Mouse (Mus musculus): ENCODE data around the gene Tmco4. TPM values are rescaled to one million over a fixed set of nuclear protein-coding genes. Genes with fewer than 3 reads are reported as not detected.

Tmco4 gene
- polyA plus RNA-seq, 1 experiment from 2014 or later, result 1.8 TPM

DNA sequence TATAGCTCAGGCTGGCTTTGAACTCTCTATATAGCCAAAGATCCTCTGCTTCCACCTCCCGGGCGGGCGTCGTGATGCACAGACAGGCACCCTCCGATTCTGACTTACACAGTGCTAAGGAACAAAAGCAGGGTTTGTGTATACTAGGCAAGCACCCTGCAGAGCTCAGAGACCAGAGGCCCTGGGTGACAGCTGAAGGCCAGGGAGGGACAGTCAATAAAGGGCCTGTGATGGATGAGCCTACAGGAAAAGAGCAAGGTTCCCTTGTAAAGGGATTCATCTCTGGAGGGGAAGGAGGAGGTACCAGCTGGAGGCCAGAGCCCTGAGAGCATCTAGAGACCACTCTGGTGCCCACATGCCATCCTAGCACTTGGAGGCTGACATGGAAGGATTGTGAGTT is 80.7 kb downstream of the Tmco4 start:
- WGBS, result 32% methylated on average over 5 of the region's 5 CpGs
- no peak overlapping the region for H3K9ac ChIP-seq (ENCODE audit: low read depth, low read length)
- no peak overlapping the region for H3K4me2 ChIP-seq (ENCODE audit: low read length)
- no peak overlapping the region for H3K4me3 ChIP-seq (ENCODE audit: low read length)
- H3K9me3 ChIP-seq (ENCODE audit: control insufficient read depth, low read length), result no peaks in the 10 kb centered on the region
- H3K27ac ChIP-seq (ENCODE audit: low read depth, low read length), result no peak overlapping the region
- no peaks in the 10 kb centered on the region for H3K36me3 ChIP-seq (ENCODE audit: control insufficient read depth, insufficient read depth, low read length)
- ATAC-seq, result no peak
- peaks cover 6% of the 10 kb centered on the region for H3K27me3 ChIP-seq (replicated peaks; ENCODE audit: control insufficient read depth, insufficient read depth, low read length)
- H3K4me1 ChIP-seq (ENCODE audit: control insufficient read depth, insufficient read depth, low read depth, low read length), result peaks cover 20% of the 10 kb centered on the region

DNA sequence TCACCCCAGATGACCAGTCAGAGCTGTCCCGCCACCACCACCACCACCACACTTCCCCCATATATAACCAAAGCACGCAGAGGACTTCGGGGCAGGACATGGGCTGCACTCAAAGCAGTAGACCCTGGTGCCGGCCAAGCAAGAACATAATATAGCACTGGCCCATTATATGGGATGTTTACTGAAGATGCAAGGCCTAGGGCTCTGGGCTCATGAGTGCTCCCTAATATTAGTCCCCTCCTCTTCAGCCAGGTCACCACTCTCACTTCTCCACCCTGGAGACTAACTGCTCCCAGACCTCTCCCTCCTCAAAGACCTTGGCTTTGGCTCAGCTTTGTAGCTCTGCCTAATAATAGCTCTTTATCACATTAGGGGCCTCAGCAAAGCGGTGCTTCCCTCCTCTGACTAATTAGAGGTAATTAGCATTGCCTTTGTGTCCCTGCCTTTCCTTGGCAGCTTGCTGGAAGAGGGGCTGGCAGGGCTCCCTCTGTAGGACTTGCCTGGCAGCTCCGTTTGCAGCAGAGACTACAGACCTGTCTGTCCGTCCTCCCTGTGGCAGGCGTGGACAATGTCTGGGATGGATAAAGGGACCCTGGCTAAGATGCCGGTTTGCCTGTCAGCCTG is 81.7 kb downstream of the Tmco4 start:
- Histone ChIP-seq H3K36me3 (ENCODE audit: control insufficient read depth, insufficient read depth, low read length) (no peaks in the 10 kb centered on the region), H3K4me1 (ENCODE audit: control insufficient read depth, insufficient read depth, low read depth, low read length) (peaks cover 20% of the 10 kb centered on the region), H3K27me3 (replicated peaks; ENCODE audit: control insufficient read depth, insufficient read depth, low read length) (peaks cover 9% of the 10 kb centered on the region), H3K4me2 (ENCODE audit: low read length) (no peak overlapping the region), H3K4me3 (ENCODE audit: low read length) (no peak overlapping the region), H3K9ac (ENCODE audit: low read depth, low read length) (no peak overlapping the region; the same call in 1 of the 2 replicates), H3K9me3 (ENCODE audit: control insufficient read depth, low read length) (no peaks in the 10 kb centered on the region), H3K27ac (ENCODE audit: low read depth, low read length) (peak overlapping the region; percentile 59)
- WGBS, result 38% methylated on average over 9 of the region's 9 CpGs
- ATAC-seq, result peak; percentile 82

DNA sequence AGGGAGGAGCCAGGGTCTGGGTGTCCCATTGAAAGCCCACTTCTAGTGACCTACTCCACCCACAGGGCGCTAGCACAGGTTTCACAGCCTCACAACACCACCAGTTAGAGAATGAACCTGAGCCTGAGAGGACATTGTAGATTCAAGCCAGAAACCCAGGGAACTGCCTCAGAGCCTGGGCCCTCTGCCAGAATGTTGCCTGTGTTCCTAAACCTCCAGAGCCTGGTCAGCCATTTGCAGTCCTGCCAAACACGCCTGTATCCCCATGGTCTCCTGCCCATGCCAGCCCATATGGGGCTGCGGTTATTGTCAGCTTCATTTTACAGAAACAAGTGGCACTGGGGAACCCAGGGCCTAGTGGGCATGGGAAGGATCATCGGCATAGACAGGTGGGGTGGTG is 82.6 kb downstream of the Tmco4 start:
- no peaks in the 10 kb centered on the region for H3K36me3 ChIP-seq (ENCODE audit: control insufficient read depth, insufficient read depth, low read length)
- no peak overlapping the region for H3K4me3 ChIP-seq (ENCODE audit: low read length)
- H3K4me1 ChIP-seq (ENCODE audit: control insufficient read depth, insufficient read depth, low read depth, low read length), result peaks cover 20% of the 10 kb centered on the region
- 63% methylated on average over 4 of the region's 4 CpGs for WGBS
- no peaks in the 10 kb centered on the region for H3K9me3 ChIP-seq (ENCODE audit: control insufficient read depth, low read length)
- peak overlapping the region; percentile 39; the same call in 1 of the 2 replicates for H3K27ac ChIP-seq (ENCODE audit: low read depth, low read length)
- peak; percentile 25 for ATAC-seq
- H3K9ac ChIP-seq (ENCODE audit: low read depth, low read length), result no peak overlapping the region
- peaks cover 9% of the 10 kb centered on the region for H3K27me3 ChIP-seq (replicated peaks; ENCODE audit: control insufficient read depth, insufficient read depth, low read length)
- no peak overlapping the region for H3K4me2 ChIP-seq (ENCODE audit: low read length)

DNA sequence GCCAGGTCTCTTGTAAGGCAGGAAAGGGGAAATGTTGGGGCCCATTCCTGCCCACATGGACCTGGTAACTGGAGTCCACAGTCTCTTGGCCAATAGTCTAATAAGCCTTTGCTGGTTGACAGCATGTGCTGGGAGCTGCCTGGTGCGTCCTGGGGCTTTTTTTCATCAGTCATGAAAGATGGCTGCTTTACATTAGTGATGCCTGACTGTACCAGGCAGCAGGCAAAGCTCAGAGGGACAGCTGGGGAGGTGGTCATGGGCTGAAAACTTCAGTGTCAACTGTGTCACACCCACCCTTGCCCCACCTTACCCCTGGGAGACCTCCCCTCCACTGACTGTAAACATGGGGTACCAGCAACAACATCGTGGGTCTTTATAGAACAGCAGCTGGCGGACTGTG is 83.1 kb downstream of the Tmco4 start:
- Histone ChIP-seq H3K27ac (ENCODE audit: low read depth, low read length) (peak overlapping the region; percentile 37; the same call in 1 of the 2 replicates), H3K9me3 (ENCODE audit: control insufficient read depth, low read length) (no peaks in the 10 kb centered on the region), H3K36me3 (ENCODE audit: control insufficient read depth, insufficient read depth, low read length) (no peaks in the 10 kb centered on the region), H3K9ac (ENCODE audit: low read depth, low read length) (no peak overlapping the region), H3K4me2 (ENCODE audit: low read length) (no peak overlapping the region), H3K4me3 (ENCODE audit: low read length) (no peak overlapping the region), H3K27me3 (replicated peaks; ENCODE audit: control insufficient read depth, insufficient read depth, low read length) (peaks cover 9% of the 10 kb centered on the region), H3K4me1 (ENCODE audit: control insufficient read depth, insufficient read depth, low read depth, low read length) (peaks cover 20% of the 10 kb centered on the region)
- 51% methylated on average over 3 of the region's 3 CpGs for WGBS
- ATAC-seq, result 0 out of 2 replicates have a peak, but pooled peaks have one; percentile 5

DNA sequence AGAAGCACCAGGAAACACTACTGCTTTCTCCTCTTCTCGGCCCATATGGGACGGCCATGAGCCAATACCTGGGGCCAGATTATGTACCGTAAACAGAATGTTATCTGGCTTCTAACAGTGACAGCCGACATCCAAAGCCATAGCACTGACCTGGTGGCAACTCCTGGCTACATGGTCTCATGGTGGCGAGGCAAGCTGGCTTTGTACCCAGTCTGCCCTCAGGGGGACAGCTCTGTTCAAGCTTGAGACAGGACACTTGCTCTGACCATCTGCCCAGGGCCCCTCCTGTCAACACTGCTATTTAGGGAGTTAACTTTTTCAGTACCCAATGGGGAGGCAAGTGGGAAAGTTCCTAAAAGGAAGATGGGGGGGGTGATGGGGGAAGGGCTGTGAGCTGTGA is 84.6 kb downstream of the Tmco4 start:
- Histone ChIP-seq H3K27me3 (replicated peaks; ENCODE audit: control insufficient read depth, insufficient read depth, low read length) (peaks cover 9% of the 10 kb centered on the region), H3K4me3 (ENCODE audit: low read length) (no peak overlapping the region), H3K9ac (ENCODE audit: low read depth, low read length) (no peak overlapping the region), H3K36me3 (ENCODE audit: control insufficient read depth, insufficient read depth, low read length) (no peaks in the 10 kb centered on the region), H3K4me1 (ENCODE audit: control insufficient read depth, insufficient read depth, low read depth, low read length) (peaks cover 20% of the 10 kb centered on the region), H3K27ac (ENCODE audit: low read depth, low read length) (no peak overlapping the region), H3K4me2 (ENCODE audit: low read length) (no peak overlapping the region), H3K9me3 (ENCODE audit: control insufficient read depth, low read length) (no peaks in the 10 kb centered on the region)
- WGBS, result 68% methylated on average over 5 of the region's 5 CpGs
- no peak for ATAC-seq

DNA sequence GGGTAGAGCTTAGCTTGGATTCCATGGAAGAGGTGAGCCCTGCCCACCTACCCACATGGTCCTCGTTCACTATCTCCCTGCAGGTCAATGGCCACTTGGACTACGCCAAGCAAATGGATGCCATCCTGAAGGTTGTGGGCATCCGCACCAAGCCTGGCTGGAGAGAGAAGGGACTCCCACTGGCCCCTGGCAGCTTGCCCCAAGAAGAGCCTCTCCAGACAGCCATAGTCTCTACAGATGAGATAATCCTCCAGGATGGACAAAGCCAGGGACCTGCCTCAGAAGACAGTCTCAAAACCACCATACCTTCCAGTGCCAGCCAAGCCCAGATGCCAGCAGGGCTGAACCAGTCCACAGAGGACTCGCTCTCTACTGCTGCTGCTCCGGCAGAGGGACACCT is 85.3 kb downstream of the Tmco4 start:
- Histone ChIP-seq H3K4me3 (ENCODE audit: low read length) (no peak overlapping the region), H3K27ac (ENCODE audit: low read depth, low read length) (no peak overlapping the region), H3K9me3 (ENCODE audit: control insufficient read depth, low read length) (no peaks in the 10 kb centered on the region), H3K36me3 (ENCODE audit: control insufficient read depth, insufficient read depth, low read length) (no peaks in the 10 kb centered on the region), H3K4me1 (ENCODE audit: control insufficient read depth, insufficient read depth, low read depth, low read length) (peaks cover 17% of the 10 kb centered on the region), H3K9ac (ENCODE audit: low read depth, low read length) (no peak overlapping the region), H3K4me2 (ENCODE audit: low read length) (no peak overlapping the region), H3K27me3 (replicated peaks; ENCODE audit: control insufficient read depth, insufficient read depth, low read length) (peaks cover 9% of the 10 kb centered on the region)
- ATAC-seq, result no peak
- WGBS, result 87% methylated on average over 5 of the region's 5 CpGs

DNA sequence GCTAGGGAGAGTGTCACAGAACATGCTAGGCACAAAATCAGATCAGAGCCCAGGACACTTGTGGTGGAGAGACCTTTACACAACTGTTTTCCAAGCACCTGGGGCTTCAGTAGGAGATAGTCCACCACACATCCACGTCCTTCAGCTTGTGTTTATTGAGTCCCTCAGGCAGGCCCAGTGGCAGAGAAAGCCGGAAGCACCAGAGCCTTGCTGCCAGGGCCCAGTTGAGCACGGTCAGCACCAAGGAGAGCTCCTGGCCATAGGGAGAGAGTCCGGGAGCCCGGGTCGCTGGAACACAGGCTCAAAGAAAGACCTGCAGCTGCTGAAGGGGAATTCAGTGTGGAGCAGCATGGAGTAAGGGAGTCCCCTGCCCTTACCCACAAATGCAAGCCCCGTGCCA is 86.9 kb downstream of the Tmco4 start:
- Histone ChIP-seq H3K27ac (ENCODE audit: low read depth, low read length) (no peak overlapping the region), H3K4me3 (ENCODE audit: low read length) (no peak overlapping the region), H3K9me3 (ENCODE audit: control insufficient read depth, low read length) (no peaks in the 10 kb centered on the region), H3K9ac (ENCODE audit: low read depth, low read length) (no peak overlapping the region), H3K36me3 (ENCODE audit: control insufficient read depth, insufficient read depth, low read length) (no peaks in the 10 kb centered on the region), H3K4me2 (ENCODE audit: low read length) (no peak overlapping the region), H3K27me3 (replicated peaks; ENCODE audit: control insufficient read depth, insufficient read depth, low read length) (peaks cover 9% of the 10 kb centered on the region), H3K4me1 (ENCODE audit: control insufficient read depth, insufficient read depth, low read depth, low read length) (peaks cover 9% of the 10 kb centered on the region)
- no peak for ATAC-seq
- 9% methylated on average over 7 of the region's 7 CpGs for WGBS

DNA sequence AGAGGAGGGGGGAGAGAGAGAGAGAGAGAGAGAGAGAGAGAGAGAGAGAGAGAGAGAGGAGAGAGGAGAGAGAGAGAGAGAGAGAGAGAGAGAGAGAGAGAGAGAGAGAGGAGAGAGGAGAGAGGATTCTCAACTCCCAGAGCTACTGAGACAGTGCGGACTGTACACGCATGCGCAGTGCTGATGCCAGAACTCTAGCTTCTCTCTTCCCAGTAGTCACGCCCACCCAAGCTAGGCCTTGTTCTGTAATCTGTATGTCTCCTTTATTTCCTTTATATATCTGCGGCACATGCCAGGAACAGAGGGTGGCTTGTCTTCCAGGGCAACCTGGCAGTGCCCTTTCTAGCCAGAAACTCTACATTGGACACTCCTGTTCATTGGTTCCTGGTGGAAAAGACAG is 92.1 kb downstream of the Tmco4 start:
- H3K27ac ChIP-seq (ENCODE audit: low read depth, low read length), result no peak overlapping the region
- no peak overlapping the region for H3K4me2 ChIP-seq (ENCODE audit: low read length)
- 91% methylated on average over 5 of the region's 5 CpGs for WGBS
- no peak overlapping the region for H3K9ac ChIP-seq (ENCODE audit: low read depth, low read length)
- H3K27me3 ChIP-seq (replicated peaks; ENCODE audit: control insufficient read depth, insufficient read depth, low read length), result peaks cover 3% of the 10 kb centered on the region; the same call in 1 of the 2 replicates
- no peaks in the 10 kb centered on the region for H3K36me3 ChIP-seq (ENCODE audit: control insufficient read depth, insufficient read depth, low read length)
- 0 out of 2 replicates have a peak, but pooled peaks cover 2% of the 10 kb centered on the region for H3K9me3 ChIP-seq (ENCODE audit: control insufficient read depth, low read length)
- ATAC-seq, result no peak
- H3K4me3 ChIP-seq (ENCODE audit: low read length), result no peak overlapping the region
- H3K4me1 ChIP-seq (ENCODE audit: control insufficient read depth, insufficient read depth, low read depth, low read length), result no peaks in the 10 kb centered on the region

DNA sequence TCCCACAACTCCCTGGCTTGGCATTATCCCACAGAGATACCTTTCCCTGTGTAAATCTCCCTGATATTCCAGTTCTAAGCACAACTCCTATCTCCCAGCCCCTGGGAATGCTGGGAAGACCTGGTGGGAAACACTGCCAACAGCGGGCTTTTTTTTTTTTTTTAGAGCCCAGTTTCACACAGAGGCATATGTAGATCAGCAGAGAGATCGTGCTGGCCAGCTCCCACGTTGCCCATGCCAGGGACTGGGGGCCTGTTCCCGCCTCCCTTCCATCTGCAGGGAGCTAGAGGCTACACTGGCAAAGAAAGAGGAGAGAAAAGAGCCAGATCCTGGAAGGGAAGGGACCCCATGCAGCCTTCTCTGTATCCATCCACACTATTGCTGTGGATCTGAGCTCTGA is 95.6 kb downstream of the Tmco4 start:
- H3K4me1 ChIP-seq (ENCODE audit: control insufficient read depth, insufficient read depth, low read depth, low read length), result no peaks in the 10 kb centered on the region
- H3K36me3 ChIP-seq (ENCODE audit: control insufficient read depth, insufficient read depth, low read length), result no peaks in the 10 kb centered on the region
- H3K9me3 ChIP-seq (ENCODE audit: control insufficient read depth, low read length), result 0 out of 2 replicates have a peak, but pooled peaks cover 2% of the 10 kb centered on the region
- WGBS, result 28% methylated on average over 4 of the region's 4 CpGs
- no peak for ATAC-seq
- H3K27ac ChIP-seq (ENCODE audit: low read depth, low read length), result no peak overlapping the region
- no peak overlapping the region for H3K4me3 ChIP-seq (ENCODE audit: low read length)
- H3K9ac ChIP-seq (ENCODE audit: low read depth, low read length), result no peak overlapping the region
- H3K27me3 ChIP-seq (replicated peaks; ENCODE audit: control insufficient read depth, insufficient read depth, low read length), result peaks cover 9% of the 10 kb centered on the region
- H3K4me2 ChIP-seq (ENCODE audit: low read length), result no peak overlapping the region

Data from hindbrain, embryonic 16.5 days (tissue).